Mouse (Mus musculus) thymus, adult 2 months (tissue): ENCODE results near the gene Cd93. TPM values are rescaled to one million over a fixed set of nuclear protein-coding genes. Genes with fewer than 3 reads are reported as not detected.

Source experiments
- DNase-seq: peaks from one replicate; pipeline ENCODE4 v3.0.0; 2021
- H3K27ac ChIP-seq: fragments of 200-500 bp; 2 replicates; pipeline ENCODE4 v1.5.1; 2012; ENCODE audit warnings: low read length, control low read depth; ENCODE audit not compliant: control insufficient read depth, insufficient read depth
- H3K27me3 ChIP-seq: fragments of 200-500 bp; 2 replicates; pipeline ENCODE4 v1.6.1; 2012; ENCODE audit warnings: mild to moderate bottlenecking, low read length, moderate library complexity, mixed read lengths; ENCODE audit not compliant: control insufficient read depth, insufficient read depth
- H3K36me3 ChIP-seq: fragments of 200-500 bp; 2 replicates; pipeline ENCODE4 v1.6.1; 2012; ENCODE audit warnings: mild to moderate bottlenecking, low read length, moderate library complexity; ENCODE audit not compliant: control insufficient read depth, insufficient read depth
- H3K4me1 ChIP-seq: fragments of 200-500 bp; replicated peaks from 2 replicates; pipeline ENCODE4 v1.6.1; 2012; ENCODE audit warnings: low read length; ENCODE audit not compliant: control insufficient read depth, insufficient read depth
- H3K4me3 ChIP-seq: fragments of 200-500 bp; 2 replicates; pipeline ENCODE4 v1.5.1; 2012; ENCODE audit warnings: mild to moderate bottlenecking, low read length, control low read depth, moderate library complexity; ENCODE audit not compliant: control insufficient read depth, insufficient read depth
- CTCF ChIP-seq: fragments of 200-500 bp; IDR thresholded peaks from 2 replicates; pipeline ENCODE4 v1.5.1; 2012; ENCODE audit warnings: mild to moderate bottlenecking, control low read depth, low read length, moderate library complexity, borderline replicate concordance; ENCODE audit not compliant: control insufficient read depth, poor library complexity, insufficient read depth; ENCODE audit errors: extremely low read depth
- POLR2A ChIP-seq: fragments of 200-500 bp; IDR thresholded peaks from 2 replicates; pipeline ENCODE4 v1.6.1; 2012; ENCODE audit warnings: mild to moderate bottlenecking, low read length, control low read depth, moderate library complexity; ENCODE audit not compliant: control insufficient read depth, poor library complexity, insufficient read depth; ENCODE audit errors: extremely low read depth
- WGBS: fragments of 180-500 bp; shearing (Covaris S2); methylation state at CpG from one replicate; pipeline ENCODE4 v1.1.7; 2018; 5-methylcytosine and 5-hydroxymethylcytosine counted together
- polyA plus RNA-seq: library from polyadenylated mRNA; depleted of rRNA; stranded (reverse); fragments of >200 nt; gene quantifications from 2 replicates; pipeline ENCODE4 v1.2.3, GENCODE M21; 2012

The Cd93 gene
- polyA plus RNA-seq, 1 experiment, result 3.6 TPM

DNA sequence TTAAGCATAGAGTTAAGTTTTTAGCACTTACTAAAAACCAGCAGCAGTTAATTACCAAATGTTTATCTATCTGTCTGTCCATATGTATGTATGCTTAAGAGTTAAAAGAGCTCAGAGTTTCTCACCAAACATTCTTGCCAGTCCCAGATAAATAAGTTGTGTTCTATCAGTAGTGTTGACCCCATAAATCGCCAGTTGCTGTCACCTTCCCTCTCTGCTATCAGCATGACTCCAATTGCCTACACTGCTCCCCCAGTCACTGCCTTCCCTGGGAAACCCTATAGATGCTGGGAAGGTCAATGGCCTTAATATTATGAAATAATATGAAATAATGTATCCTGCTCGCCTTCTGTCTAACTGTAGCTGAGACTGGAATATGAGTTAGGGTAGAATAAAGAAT is 11.0 kb downstream of the Cd93 start:
- Histone ChIP-seq H3K36me3 (no peaks in the 10 kb centered on the region), H3K4me3 (no peak overlapping the region), H3K4me1 (no peaks in the 10 kb centered on the region), H3K27me3 (no peaks in the 10 kb centered on the region), H3K27ac (no peak overlapping the region)
- TF ChIP-seq CTCF (no peak), POLR2A (no peak)
- no peak for DNase-seq
- WGBS, result 88% methylated on average over 2 of the region's 2 CpGs

DNA sequence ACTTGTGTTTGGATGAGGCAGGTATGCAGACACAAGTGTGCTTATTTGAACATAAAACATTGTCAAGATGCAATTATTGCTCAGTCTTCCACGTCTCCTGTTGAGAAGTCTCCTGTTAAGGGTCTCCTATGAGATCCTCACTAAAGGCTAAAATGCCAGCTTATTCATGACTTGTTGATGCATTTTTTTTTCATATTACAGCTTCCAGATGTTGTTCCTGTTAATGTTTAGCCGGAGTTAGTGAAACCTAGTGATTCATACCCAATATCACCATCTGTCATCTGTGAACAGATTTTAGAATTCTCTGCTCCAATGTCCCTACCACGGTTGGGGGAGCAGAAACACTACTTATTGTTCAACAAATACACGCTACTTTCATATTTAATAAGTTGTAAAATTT is 12.4 kb downstream of the Cd93 start:
- H3K27ac ChIP-seq, result no peak overlapping the region
- TF ChIP-seq CTCF (no peak), POLR2A (no peak)
- no peaks in the 10 kb centered on the region for H3K27me3 ChIP-seq
- no peaks in the 10 kb centered on the region for H3K4me1 ChIP-seq
- no peaks in the 10 kb centered on the region for H3K36me3 ChIP-seq
- 92% methylated on average over 4 of the region's 4 CpGs for WGBS
- no peak overlapping the region for H3K4me3 ChIP-seq
- DNase-seq, result no peak

DNA sequence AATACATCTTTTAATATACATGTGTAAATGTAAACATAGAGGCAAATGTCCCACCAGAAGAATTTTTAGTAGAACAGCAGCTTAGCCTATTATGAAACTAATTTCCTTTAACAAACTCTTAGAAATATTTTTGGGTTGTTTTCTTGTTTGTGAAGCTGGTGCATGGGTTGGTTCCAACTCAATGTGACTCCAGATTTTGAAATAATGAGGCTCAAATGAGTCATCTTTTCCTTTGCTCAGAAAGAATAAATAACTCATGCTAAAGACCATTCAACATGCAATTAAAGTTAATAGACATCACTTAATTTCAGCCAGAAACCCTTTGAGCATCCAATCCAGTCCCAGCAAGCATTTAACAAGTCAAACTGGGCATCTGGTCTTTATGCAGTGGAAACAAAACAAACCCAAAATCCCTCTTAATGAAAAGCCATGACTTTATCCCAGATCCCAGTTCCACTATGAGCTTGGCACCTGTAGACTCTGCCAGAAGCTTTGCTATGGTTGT is 14.3 kb downstream of the Cd93 start:
- no peak overlapping the region for H3K27ac ChIP-seq
- no peak for DNase-seq
- TF ChIP-seq POLR2A, result no peak
- no peaks in the 10 kb centered on the region for H3K27me3 ChIP-seq
- H3K4me1 ChIP-seq, result no peaks in the 10 kb centered on the region
- no peaks in the 10 kb centered on the region for H3K36me3 ChIP-seq
- no peak overlapping the region for H3K4me3 ChIP-seq

DNA sequence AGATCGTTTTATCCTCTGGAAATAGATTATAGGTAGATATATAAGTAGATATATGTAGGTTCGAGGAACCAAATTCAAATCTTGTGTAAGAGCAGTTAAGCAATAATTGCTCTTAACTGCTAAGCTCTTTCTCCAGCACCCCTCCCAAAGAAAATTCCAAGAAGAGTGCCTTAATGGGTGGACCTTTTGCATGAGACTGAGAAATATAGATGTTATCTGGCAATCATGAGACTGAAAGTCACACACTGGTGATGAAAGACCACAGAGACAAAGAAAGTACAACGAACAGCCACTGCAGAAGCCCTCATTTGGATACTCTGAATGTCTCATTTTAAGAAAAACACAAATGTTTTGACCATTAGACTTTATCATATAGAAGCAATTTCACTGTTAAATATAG is 14.8 kb downstream of the Cd93 start:
- WGBS, result 74% methylated on average over 3 of the region's 3 CpGs
- DNase-seq, result no peak
- Histone ChIP-seq H3K4me1 (no peaks in the 10 kb centered on the region), H3K36me3 (no peaks in the 10 kb centered on the region), H3K4me3 (no peak overlapping the region), H3K27me3 (no peaks in the 10 kb centered on the region), H3K27ac (no peak overlapping the region)
- no peak for TF ChIP-seq CTCF
- TF ChIP-seq POLR2A, result no peak

DNA sequence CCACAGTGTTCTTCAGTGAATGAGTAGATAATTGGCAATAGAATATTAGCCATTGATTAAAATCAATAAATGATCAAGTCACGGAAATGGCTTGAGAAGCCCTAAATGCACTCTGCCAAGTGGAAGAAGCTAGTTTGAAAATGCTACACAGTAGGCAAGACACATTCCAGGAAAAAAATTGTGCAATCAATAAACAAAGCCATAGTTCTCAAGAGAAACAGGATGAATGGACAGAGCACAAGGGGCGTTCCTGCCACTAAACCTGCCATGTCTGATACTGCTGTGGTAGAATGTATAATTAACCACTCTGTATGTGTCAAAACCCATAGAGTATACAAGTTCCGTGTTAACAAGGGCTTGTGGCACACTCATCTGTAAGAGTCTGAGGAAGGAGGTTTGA is 15.8 kb downstream of the Cd93 start:
- Histone ChIP-seq H3K4me1 (no peaks in the 10 kb centered on the region), H3K27ac (no peak overlapping the region), H3K36me3 (no peaks in the 10 kb centered on the region), H3K27me3 (no peaks in the 10 kb centered on the region), H3K4me3 (no peak overlapping the region)
- DNase-seq, result no peak
- TF ChIP-seq CTCF (no peak), POLR2A (no peak)
- 94% methylated on average over 3 of the region's 3 CpGs for WGBS

DNA sequence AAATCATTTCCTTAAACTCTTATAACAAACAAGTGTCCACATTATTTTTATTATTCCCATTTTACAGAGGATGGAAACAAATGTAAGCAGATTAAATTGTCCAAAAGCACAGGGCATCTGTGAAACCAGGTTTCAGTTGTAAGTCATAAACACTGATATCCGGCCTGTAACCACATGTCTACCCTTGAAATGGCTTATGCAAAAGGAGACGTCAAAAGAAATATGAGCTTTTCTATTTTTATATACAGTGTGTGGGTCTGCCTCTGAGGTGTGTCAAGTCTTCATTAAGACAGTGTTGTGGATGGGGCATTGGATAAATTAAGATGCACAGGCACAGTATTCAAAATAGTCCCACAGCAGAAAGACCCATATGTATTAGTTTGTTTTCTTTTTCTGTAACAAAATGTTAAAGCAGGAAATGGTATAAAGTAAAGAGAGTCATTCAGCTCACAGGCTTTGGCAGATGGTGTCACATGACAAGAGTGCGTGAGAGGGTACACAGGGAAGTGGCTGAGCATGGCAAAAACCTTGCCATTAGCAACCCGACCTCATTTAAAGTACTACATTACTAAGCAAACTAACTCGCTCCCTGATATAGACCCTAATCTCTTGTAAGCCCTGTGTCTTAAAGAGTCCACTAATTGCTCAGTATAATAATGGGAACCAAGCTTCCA is 17.5 kb downstream of the Cd93 start:
- TF ChIP-seq POLR2A (no peak), CTCF (no peak)
- WGBS, result 35% methylated on average over 5 of the region's 5 CpGs
- H3K27me3 ChIP-seq, result no peaks in the 10 kb centered on the region
- no peaks in the 10 kb centered on the region for H3K36me3 ChIP-seq
- no peaks in the 10 kb centered on the region for H3K4me1 ChIP-seq
- no peak overlapping the region for H3K27ac ChIP-seq
- no peak overlapping the region for H3K4me3 ChIP-seq
- DNase-seq, result no peak

DNA sequence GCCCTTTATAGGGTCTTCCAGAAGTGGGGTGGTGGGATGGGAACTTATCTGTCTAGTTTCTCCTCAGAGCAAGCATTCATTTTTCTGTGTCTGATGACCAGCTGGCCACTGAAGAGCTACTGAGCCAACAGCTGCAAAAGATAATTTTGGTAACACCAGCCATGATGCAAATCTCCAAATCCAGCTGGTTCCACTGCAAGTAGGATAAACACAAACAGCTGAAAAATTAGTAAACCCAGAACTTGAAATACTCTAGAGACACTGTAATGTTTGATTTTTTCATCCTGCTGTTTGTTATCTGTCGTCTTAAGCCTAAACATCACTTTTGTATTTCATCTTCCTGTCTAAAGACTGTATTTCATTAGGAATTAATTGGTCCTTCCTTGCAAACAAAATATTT is 21.7 kb downstream of the Cd93 start:
- no peak for DNase-seq
- H3K27ac ChIP-seq, result no peak overlapping the region

More for the DNA sequence above, 21.7 kb downstream of the Cd93 start:
- Histone ChIP-seq H3K4me3 (no peak overlapping the region), H3K27me3 (no peaks in the 10 kb centered on the region), H3K36me3 (no peaks in the 10 kb centered on the region), H3K4me1 (no peaks in the 10 kb centered on the region)
- WGBS, result 93% methylated on average over 1 of the region's 1 CpGs
- TF ChIP-seq CTCF (no peak), POLR2A (no peak)
